ENCODE assay signal across 21 mouse cellular contexts in genomic region chr17:73048164-73048563, GRCm38 (mm10). TPM values are rescaled to one million over a fixed set of nuclear protein-coding genes. Genes with fewer than 3 reads are reported as not detected.
DNase-seq lines count a peak whose midpoint lies in the region; ATAC-seq and TF ChIP-seq lines count a peak whose summit lies in the region.
"Had no signal": no experiment of that assay in that cellular context is flagged by ENCODE, and none has a peak within 500 bp of the region (broad histone marks: within the 10 kb centered on the region; RNA-seq: fewer than 3 reads in every experiment).

No protein-coding gene starts in this region.

- DNase-seq in lung, postnatal 0 days (ENCODE audit: low spot score), result peak; percentile 27
- no peak for DNase-seq in lung, postnatal 14 days
- DNase-seq in fat pad, adult 2 months (ENCODE audit: extremely low read depth, low read depth, low spot score), result peak; percentile 54
- DNase-seq in gonadal fat pad, adult 2 months (ENCODE audit: low read depth), result peak; percentile 61
- no peak for DNase-seq in neural tube, embryonic 10.5 days (ENCODE audit: extremely low spot score, low spot score)
- DNase-seq: adrenal gland, adult 2 months; adrenal gland, adult 8-10 months; adrenal gland, postnatal 10 days; adrenal gland, postnatal 14 days; adrenal gland, postnatal 25 days; adrenal gland, postnatal 36 days; B cell, adult 2 months; cerebellum, adult 11 months; cerebellum, adult 11-12 months; cerebellum, adult 18-20 months had no signal

- TF ChIP-seq CTCF in lung, postnatal 0 days (IDR thresholded peaks at IDR 0.05), result no peak

- WGBS in lung, postnatal 0 days, result 58% methylated on average over 2 of the region's 2 CpGs

- no peaks in the 10 kb centered on the region for H3K4me1 ChIP-seq in lung, postnatal 0 days (ENCODE audit: insufficient read depth, low read depth, low read length)

- no peaks in the 10 kb centered on the region for H3K27me3 ChIP-seq in lung, postnatal 0 days (replicated peaks; ENCODE audit: insufficient read depth, low read length)
- H3K27me3 ChIP-seq: CH12.LX, Patski had no signal

- no peak overlapping the region for H3K4me3 ChIP-seq in lung, postnatal 0 days (ENCODE audit: low read depth, low read length)

- no peak overlapping the region for H3K4me2 ChIP-seq in lung, postnatal 0 days (replicated peaks; ENCODE audit: low read depth, low read length)

- no peak overlapping the region for H3K27ac ChIP-seq in lung, postnatal 0 days (ENCODE audit: low read length)

- no peaks in the 10 kb centered on the region for H3K36me3 ChIP-seq in lung, postnatal 0 days (ENCODE audit: insufficient read depth, low read length)
- H3K36me3 ChIP-seq: G1E had no signal

- ATAC-seq in lung, postnatal 0 days, result no peak
- ATAC-seq in inflammation-experienced regulatory T-cells, adult 6 months, result no peak
- ATAC-seq: activated CD4-positive, CD25-positive, alpha-beta regulatory T cell, adult 4 months; CD4-positive, CD25-positive, alpha-beta regulatory T cell, adult 4 months; Patski had no signal

- TF ChIP-seq EP300 in lung, postnatal 0 days (IDR thresholded peaks at IDR 0.05), result no peak

- H3K9me3 ChIP-seq in lung, postnatal 0 days (ENCODE audit: low read length), result no peaks in the 10 kb centered on the region
- H3K9me3 ChIP-seq: G1E had no signal

- no peak overlapping the region for H3K9ac ChIP-seq in lung, postnatal 0 days (replicated peaks; ENCODE audit: low read depth)

RNA-seq across cellular contexts. Expression of gene Lclat1, which starts 59.6 kb away (rescaled TPM):
- polyA plus RNA-seq in lung, postnatal 0 days (2015; fragmentation: Nextera tagmentation; extraction: Ambion mirVana), result 9.1 and 10.2 TPM in 2 replicates
- polyA plus RNA-seq in gonadal fat pad, adult 2 months (2012; rRNA removed), result 12.6 and 39.0 TPM in 2 replicates
- polyA plus RNA-seq in inflammation-experienced regulatory T-cells, adult 6 months (2017; shearing (Covaris generic)), result 10 to 100 TPM; 53.4 to 55.6 (median 53.7) TPM

Comparison
In these comparisons a context has a peak if more than half of its experiments do, and no peak if none do; other contexts are left out.
1. DNase-seq: peak in lung, postnatal 0 days (single experiment), fat pad, adult 2 months (single experiment) and gonadal fat pad, adult 2 months (single experiment); none in lung, postnatal 14 days (single experiment) and neural tube, embryonic 10.5 days (single experiment).